Mouse (Mus musculus) spleen, adult 12 weeks (tissue): ENCODE results near the gene Ap1g2.

ENCODE experiments used
- DNase-seq: peaks from one replicate; pipeline ENCODE4 v3.0.0; 2022; ENCODE audit warnings: low spot score

Gene Ap1g2

DNA sequence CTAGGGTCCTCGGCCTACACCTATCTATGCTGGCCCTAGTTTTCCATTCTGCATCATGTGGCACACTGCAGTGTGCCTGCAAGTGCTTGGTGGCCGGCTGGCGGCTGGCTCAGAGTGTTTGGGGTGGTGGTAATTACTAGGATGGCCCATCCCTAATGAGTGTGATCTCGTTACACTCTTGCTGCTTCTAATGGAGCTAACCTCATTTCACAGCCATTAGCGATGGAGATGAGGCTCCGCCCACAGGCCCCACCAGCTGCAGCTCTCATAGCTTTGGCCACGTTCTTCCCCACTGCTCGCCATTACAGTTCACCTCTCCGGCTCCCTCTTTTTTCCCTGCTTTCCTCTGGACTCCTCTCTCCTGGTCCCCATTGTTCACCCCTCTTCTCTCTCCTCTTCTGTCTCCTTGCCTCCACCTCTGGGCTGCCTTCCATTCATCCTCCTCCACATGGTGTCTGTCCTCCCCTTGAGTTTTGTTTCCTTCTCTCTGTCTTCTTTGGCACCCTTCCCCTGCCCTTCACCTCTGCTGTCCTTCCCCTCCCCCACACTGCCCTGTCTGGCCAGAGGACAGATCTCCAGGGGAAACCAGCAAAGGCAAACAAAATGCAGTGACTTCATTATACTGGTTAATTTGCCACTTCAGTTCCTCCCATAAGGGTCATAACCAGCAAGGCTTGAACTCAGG is 20.9 kb downstream of the Ap1g2 start:
- no peak for DNase-seq

DNA sequence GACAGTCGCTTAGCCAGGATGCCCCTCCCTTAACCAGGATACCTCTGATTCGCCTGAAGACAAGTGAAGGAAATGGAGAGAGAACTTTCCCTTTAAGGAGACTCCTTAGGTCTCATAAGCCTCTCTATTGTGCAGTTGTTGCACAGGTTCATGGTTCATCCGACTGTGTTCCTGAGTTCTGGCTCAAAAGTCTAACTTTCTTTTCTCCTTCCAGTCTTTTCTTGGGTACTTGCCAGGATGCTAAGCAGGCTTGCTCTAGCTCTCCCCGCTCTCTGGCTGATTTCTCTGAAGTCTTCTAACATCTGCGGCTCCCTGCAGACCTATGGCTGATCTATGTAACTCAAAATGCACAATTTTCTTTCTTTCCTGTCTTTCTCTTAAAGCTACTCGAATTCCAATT is 22.9 kb downstream of the Ap1g2 start:
- no peak for DNase-seq

DNA sequence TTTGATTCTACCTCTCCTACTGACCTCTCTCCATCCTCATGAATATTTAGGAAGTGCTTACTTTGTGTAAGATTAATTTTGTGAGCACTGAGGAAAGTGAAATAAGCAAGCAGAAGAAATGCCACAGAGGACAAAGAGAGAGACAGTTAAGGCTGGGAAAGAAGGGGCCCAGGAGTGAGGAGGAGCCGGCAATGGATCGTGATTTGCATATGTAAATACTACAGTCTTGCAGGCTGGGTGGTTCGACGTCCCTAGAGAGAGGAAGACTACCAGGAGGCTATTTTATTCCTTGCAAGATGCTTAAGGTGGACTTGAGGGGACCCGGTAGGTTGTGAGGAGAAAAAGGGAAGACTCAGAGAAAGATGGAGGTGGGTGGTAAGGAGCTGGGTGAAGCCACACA is 25.3 kb downstream of the Ap1g2 start:
- DNase-seq: no peak

DNA sequence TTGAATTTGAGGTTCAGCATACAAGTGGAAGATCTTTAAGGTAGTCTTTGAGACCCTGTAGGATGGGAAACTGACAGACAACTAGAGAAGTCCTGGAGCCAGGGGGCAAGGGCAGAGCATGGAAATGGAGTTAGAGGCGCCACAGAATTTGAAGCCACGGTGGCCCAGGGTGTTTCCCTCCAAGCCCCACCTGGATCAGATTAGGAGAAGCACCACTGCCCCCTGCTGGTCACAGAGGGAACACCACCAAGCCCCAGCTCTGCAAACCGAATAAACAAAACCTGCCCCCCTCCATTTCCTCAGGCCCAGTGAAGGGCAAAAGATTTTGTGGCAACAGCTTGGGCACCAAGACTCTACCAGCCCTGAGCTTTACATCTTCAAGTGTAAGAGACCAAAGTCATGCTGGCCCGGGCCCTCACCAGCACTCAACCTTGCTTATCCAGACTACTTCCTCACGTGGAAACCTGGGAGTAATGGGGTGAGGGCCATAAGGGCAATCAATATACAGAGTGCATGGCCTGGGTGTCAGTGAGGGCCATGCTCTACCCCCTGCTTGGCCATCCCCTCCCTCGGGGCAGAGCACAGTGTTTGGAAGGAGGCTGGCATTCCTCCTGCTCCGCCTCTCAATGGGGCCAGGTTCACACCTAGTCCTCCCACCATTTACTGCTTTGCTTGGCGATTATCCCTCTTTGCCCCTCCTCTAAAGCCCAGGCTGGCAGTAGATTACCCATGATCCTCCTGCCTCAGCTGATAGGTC is 27.0 kb downstream of the Ap1g2 start:
- peak; percentile 66 for DNase-seq

DNA sequence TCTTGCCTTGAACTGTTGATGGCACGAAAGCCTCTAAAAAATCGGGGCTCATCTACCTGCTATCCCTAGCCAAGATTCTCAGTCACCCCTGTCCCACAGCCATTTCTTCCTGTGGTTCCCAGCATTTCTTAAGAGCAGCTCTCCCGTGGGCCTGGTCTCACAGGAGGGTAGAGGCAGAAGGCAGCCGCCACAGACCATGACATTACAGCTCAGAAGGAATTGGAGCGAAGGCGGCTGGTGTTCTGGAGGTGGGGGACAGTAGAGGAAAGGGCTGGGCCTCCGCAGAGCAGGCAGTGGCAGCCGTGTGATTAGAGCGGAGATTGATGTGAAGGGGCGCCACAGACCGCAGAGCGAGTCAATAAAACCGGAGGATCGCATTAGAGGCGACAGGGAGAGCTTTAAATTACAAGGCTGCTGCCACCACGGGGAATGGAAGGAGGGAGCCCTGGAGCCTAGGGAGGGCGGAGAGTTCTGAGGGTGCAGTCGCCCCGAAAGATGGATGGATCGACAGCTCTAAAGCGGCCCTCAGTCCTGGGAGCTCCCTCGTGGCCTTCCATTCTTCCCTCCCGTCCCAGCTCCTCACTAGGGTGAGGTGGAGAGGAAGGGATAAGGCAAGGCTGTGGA is 27.9 kb downstream of the Ap1g2 start:
- no peak for DNase-seq

DNA sequence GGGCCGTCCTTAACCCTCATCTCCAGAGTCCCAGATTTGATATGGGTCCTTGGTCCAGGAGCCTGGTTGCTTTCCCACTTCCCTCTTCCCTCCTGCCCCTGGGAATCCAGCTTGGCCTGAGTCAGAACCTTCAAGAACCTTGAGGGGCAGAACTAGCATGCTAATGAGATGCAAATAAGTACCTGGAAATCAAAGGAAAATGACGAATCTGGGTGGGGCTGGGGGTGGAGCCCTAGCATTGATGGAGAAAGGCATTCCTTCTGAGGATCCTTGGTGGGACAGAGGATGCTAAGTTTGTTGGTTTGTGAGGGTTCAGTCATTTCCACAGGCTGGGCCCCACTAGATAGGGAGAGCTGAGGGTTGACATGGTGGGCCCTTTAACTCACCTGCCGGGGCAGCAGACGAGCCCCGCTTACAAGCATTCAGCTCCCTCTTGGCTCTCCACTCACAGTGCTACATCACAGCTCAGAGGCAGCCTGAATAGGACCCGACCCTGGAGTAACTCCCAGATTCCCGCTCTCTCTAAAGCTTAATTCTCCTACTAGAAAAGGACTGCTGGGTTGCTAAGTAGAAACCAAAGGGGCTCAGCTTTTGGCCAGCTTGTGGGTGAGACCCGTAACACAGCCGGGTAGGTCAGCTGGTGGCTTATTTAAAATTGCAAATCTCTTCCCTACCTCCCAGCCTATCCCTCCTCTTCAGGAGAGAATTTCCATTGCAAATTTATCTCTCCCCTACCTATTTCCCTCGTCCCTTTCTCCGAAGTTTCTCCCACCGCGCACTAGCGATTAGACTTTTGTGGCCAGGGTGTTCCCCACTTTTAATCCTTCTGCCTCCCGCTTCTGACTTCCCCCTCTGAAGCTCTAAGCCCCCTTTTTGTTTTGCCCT is 28.7 kb downstream of the Ap1g2 start:
- no peak for DNase-seq

DNA sequence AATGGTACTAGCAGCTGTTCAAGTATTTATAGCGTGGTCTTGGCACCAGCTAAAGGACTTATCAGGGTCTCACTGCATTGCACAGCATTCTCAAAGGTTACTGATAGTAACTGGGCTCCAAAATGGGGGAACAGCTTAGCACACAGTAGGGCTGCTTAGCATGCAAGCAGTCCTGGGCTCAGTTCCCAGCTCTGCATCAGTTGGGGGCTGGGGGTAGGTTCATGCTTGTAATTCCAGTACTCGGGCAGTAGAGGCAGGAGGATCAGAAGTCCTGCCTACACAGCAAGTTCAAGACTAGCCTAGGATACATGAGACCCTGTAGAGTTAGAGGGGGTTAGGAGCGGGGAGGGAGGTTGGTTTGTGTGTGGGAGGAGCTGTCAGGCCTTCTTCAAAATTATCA is 29.4 kb downstream of the Ap1g2 start:
- DNase-seq: no peak

DNA sequence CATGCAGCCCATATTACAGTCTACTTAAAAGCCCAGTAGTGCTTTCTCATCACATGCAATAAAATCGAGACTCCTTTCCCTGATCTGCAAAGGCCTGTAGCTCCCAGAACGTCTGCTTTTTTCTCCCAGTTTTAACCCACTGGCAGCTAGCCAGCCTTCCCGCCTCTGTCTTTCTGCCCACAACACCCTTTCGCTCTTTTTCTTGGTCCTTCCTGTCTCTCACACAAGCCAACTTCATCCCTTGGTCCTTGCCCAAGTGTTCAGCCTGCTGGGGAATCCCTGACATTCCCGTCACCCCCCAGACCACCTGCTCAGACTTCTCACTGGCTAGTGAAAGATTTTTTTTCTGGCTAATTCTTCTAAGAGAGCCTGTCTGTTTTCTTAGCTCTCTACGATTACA is 30.2 kb downstream of the Ap1g2 start:
- DNase-seq: no peak

DNA sequence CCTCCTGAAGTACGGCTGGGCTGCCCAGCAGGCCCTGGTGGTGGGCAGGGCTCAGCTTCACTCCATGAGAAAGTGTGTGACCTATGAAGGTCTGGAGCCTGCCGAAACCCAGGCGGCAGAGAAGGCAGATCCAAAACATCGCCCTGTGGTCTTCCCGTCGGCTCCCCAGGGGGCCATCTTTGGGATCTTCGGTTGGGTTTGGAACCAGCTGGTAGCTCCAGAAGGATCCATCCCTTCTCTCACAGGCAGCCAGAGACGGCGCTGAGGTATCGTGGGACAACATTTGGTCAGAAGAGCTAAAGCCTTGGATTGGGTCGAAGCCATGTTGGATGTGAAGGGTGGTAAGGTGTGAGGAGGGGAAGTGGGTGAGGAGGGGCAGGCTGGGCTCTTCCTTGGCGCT is 32.0 kb downstream of the Ap1g2 start:
- no peak for DNase-seq

DNA sequence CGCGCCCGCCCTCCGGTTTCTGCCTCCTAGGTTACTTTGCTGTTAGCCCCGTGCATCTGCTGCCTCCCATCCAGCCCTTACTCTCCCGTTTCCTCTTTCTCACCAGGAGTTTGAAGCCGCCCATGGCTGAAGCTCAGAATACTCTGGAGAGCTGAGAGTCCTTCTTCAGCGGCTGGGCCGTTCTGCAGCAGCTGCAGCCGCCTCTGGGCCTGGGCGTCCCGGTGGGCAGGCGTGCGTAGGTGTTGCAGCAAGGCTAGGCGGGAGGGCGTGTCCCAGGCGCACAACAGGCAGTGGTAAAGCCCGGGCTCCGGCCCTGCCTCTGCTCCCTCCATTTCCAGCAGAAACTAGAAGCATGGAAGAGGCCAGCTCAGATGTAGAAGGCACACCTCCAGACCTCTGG is 34.6 kb downstream of the Ap1g2 start:
- no peak for DNase-seq

DNA sequence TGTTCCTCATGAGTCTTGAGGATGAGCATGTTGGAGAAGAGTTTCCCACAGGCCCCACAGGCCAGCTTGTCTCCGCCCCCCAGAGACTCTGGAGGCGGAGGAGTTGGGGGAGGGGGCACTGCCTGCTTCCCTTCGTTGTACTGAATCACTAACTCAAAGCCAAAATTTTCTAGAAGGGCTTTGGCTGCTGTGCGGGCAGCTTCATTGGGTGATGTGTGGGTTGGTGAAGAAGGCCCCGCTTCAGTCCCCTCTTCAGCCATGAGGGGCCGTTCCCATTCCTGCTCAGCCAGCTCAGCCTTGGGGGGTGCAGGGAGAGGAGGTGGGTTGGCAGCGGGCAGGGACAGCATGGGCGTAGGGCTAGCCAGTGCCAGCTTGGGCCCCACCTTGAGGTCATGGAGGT is 40.4 kb downstream of the Ap1g2 start:
- DNase-seq: no peak

DNA sequence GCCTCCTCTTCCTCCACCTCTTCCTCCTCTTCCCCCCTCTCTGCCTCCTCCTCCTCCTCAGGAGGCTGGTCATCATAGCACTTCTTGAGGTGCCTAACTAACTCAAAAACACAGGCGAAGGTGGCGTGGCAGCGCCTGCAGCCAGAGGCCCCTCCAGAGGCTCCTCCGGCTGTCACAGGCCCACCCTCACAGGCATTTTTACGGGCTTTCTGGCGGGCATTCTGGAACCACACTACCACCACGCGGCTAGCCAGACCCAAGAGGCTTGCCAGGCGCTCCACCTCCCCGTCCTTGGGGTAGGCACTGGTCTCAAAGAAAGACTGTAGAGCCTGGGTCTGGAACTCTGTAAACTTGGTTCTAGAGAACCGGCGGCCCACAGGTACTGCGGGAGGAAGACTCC is 41.0 kb downstream of the Ap1g2 start:
- no peak for DNase-seq

DNA sequence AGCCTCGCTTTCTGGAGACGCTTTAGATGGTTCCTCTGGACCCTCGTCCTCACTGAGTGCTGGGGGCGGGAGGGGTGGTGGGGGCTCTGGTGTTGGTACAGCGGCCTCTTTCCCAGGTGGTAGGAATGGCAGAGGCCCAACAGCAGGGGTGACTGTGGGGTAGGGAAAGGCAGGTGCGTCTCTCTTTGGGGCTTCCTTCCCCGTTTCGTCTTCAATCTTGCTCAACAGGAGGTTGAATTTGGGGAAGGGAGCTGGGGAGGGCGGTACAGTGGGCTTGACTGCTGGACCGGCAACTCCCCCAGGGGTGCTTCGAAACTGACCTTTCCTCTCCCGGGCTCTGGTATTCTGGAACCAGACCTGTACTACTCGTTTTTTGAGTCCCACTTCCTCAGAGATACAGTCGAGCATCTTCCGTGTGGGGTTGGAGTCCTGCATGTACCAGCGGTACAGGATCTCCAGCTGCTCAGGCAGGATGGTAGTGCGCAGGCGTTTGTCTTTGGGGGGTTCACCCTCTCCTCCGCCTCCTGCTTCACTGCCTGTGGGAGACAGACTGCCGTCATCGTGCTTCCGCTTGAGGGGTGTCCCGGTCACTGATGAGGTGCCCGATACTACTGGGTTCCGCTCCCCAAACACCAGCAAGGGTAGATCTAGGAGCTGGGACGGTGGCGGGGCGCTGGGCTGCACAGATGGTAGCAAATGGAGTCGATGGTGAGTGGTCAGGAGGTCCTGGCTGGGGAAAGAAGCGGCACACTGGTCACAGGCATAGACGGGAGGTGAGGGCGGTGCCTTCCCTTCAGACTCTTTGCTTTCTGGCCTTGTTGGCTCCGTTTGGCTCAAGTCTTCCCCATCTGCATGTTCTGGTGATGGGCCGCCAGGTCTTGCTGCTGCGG is 41.7 kb downstream of the Ap1g2 start:
- DNase-seq: no peak

DNA sequence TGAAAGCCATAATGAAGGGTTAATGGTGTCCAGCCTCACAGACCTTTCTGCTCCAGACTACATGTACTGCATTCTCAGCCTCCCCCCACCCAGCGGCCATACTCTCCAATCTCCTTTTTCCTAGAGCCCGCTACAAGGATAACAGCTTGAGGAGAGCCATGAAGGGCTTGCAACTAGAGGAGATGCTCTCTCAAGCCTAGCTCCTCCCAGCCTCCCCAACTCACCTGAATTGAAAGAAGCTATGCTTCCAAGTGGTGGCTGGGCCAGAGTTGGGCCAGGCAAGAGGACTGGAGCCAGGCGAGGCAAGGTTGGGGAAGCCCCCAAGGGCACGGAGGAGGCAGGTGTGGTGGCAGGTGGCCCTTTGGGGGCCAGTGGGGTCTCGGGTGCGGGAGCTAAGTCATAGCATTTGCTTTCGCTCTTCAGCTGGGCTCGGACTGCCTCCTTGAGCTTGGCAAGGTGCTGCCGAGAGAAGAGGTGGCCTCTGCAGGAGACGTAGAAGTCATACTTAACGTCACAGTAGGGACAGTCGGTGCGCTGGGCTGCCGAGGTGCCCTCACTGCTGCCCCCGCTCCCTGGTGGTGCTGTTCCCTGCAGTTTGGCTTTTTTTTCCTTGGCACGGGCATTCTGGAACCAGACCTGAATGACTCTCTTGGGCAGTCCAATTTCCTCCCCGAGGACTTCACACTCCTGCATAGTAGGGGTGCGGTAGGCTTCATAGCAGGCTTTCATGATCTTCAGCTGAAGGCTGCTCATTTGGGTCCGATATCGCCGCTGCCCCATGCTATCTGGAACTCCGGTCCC is 42.6 kb downstream of the Ap1g2 start:
- no peak for DNase-seq

DNA sequence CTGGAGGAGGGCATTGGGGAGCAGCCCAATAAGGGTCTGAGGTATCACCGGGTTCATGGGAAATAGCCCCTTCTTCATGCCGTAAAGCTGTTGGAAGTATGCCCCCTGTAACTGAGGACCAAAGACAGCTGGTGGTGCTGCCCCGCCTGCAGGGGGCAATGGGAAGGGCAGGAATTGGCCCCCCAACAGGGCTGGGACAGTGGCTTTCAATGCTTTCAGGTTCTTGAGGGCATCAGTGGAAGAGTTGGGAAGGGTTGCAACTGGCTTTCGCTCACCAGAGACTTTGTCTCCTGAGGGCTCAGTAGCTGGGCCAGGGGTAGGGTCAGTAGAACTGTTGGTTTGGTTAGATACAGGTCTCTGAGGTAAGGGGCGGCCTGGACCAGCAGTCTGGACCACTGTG is 43.3 kb downstream of the Ap1g2 start:
- DNase-seq: no peak

DNA sequence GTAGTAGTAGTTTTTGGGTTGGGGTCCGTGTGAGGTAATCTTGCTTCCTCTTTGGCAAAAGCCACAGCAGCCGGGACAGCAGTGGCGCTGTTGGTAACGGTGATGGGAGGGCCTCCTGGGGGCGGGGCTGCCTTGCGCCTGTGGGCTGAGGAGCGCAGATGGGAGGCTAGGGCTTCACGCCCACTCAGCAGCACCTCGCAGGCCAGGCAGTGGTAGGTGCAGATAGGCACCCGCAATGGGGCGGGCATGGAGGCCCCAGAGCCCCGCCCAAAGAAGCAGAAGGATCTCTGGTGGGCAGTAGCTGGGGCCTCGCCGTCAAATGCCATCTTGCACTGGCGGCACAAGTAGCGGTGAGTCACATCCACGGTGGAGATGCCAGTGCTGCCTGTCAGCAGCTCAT is 43.8 kb downstream of the Ap1g2 start:
- peak; percentile 43 for DNase-seq

DNA sequence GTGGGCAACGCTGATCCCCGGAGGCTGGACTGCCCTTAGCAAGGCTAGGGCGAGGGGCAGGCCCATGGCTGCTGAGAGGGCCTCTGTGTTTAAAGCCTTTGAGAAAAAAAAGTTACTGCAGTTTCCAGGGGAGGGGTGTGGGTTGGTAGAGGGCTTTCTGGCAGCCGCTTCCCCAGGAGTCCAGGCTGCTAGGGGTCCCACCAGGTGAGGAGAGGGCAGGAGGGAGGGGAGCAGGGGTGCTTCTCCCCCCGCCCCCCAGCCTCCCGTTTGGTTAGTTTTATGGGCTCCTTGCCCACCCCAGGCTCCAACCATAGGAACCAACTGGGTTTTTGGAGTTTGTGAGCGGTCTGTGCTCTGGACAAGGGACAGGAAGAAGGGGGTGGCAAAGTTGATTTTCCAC is 44.5 kb downstream of the Ap1g2 start:
- DNase-seq: no peak

DNA sequence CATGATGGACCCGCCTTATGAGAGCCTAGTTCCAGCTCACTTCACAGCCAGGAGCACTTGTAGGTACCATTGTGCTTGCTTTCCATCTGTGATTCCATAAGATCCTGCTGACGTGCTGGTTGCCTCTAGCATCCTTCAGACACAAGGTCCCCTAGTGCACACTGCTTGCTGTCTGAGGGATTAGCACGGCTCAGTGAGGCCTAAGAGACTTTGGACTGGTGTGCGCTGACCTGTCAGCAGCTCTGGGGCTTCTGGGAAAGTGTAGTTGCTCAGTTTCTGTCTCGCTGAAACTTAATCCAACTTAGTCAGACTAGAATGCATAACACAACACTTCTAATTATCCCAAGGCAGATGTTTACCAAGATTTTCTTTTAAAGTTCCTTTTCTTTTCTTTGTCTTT is 46.5 kb downstream of the Ap1g2 start:
- no peak for DNase-seq

DNA sequence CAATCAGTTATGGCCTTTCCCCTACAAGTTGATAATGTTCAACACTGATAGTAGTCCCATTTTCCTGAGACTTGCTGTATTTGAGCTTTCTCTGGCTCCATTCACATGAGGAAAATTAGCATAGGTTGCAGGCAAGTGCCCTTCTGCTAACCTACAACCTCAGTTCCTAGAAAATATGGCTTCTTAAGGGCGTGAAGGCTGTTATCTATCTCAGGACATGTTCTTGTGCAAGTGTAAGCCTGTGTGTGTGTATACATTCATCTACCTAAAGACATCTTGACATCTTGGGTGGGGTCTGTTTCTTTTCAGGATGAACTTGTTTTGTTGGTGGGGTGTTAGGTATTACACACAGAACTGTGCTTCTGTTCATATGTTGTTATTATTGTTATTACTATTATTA is 47.4 kb downstream of the Ap1g2 start:
- no peak for DNase-seq

DNA sequence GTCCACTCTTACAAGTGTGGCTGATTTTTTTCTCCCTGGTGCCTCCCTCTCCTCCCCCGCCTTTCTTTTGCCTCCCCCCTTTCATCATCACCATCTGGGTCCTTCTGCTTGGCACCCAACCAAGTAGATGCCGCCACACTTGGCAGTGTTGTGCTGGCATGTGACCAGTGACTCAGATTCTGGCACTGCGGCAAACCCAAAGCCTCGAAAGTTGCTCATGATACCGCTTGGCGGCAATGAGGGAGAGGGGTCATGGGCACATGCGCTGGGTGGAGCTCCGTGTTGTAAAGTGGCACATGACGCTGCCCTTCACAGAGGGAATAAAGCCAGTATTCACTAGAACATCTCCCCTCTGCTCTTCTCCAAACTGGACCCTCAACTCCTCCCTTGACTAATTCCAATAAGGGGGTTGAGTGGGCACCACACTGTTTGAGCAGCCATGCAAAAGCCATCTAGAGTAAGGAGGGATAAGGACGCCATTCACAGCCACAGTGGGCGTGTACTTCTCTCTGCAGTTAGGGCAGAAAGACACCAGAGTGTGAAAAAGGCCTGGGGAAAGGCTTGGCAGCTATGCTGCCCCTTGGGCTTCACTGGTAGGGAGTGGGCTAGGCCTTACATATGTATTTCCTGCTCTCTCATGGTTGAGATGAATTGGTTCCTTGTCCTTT is 51.1 kb downstream of the Ap1g2 start:
- no peak for DNase-seq
